Mouse (Mus musculus) embryonic facial prominence, embryonic 15.5 days (tissue): Measurements from ENCODE around the gene Ucp2. TPM values are rescaled to one million over a fixed set of nuclear protein-coding genes. Genes with fewer than 3 reads are reported as not detected.

Source experiments
- polyA plus RNA-seq: library from polyadenylated mRNA; unstranded; fragments of >200 nt; fragmentation: Nextera tagmentation; extraction: Ambion mirVana; gene quantifications from 2 replicates; pipeline ENCODE4 v1.2.1, GENCODE M21; 2015

The Ucp2 gene
- polyA plus RNA-seq, 1 experiment from 2014 or later = 228 TPM

Other genes with a start within 250 kb of the Ucp2 start
- 17.1 and 28.4 TPM in 2 replicates for gene P4ha3, start 207.8 kb upstream of the Ucp2 start, polyA plus RNA-seq
- 22.2 and 23.1 TPM in 2 replicates for gene C2cd3, start 121.1 kb upstream of the Ucp2 start, polyA plus RNA-seq
- gene Ppme1, start 121.0 kb upstream of the Ucp2 start, polyA plus RNA-seq = 53.5 and 59.7 TPM in 2 replicates
- gene Ucp3, start 20.3 kb upstream of the Ucp2 start, polyA plus RNA-seq = 0.17 and 0.20 TPM in 2 replicates
- 5.4 and 9.8 TPM in 2 replicates for gene Dnajb13, start 21.6 kb downstream of the Ucp2 start, polyA plus RNA-seq
- gene Coa4, start 43.7 kb downstream of the Ucp2 start, polyA plus RNA-seq = 19.7 and 20.8 TPM in 2 replicates
- gene Rab6a, start 114.1 kb downstream of the Ucp2 start, polyA plus RNA-seq = 105 and 107 TPM in 2 replicates
- 75.0 and 77.7 TPM in 2 replicates for gene Mrpl48, start 115.0 kb downstream of the Ucp2 start, polyA plus RNA-seq
- 11.6 and 15.2 TPM in 2 replicates for gene Plekhb1, start 169.1 kb downstream of the Ucp2 start, polyA plus RNA-seq
- gene Fam168a, start 213.3 kb downstream of the Ucp2 start, polyA plus RNA-seq = 43.7 and 45.5 TPM in 2 replicates